Mouse (Mus musculus) lung, adult 18-20 months (tissue): ENCODE data around the gene Gm20388.

ENCODE experiments used
- DNase-seq, 2 experiments: peaks; one replicate each; pipeline ENCODE4 v3.0.0; 2022; ENCODE audit warnings: mixed read lengths in 2 of 2

Gm20388 gene

GRCm38 (mm10) chr8:120376847-120377802 is 466.5 kb downstream of the Gm20388 start:
- no peak for DNase-seq

GRCm38 (mm10) chr8:120377803-120378189 is 467.2 kb downstream of the Gm20388 start:
- no peak for DNase-seq

- peak; percentile 84 to 90 for DNase-seq
Measured at GRCm38 (mm10) chr8:120378306-120378705, 467.7 kb downstream of the Gm20388 start.

- DNase-seq, result no peak
Measured at GRCm38 (mm10) chr8:120379015-120379414, 468.4 kb downstream of the Gm20388 start.

- no peak for DNase-seq
Measured at GRCm38 (mm10) chr8:120381865-120382264, 471.2 kb downstream of the Gm20388 start.

- peak; percentile 81 to 84 for DNase-seq
Measured at GRCm38 (mm10) chr8:120382436-120383203, 472.0 kb downstream of the Gm20388 start.

- DNase-seq, result no peak
Measured at GRCm38 (mm10) chr8:120383204-120383560, 472.5 kb downstream of the Gm20388 start.

GRCm38 (mm10) chr8:120383713-120384112 is 473.1 kb downstream of the Gm20388 start:
- no peak for DNase-seq

- no peak for DNase-seq
Measured at GRCm38 (mm10) chr8:120384745-120385144, 474.1 kb downstream of the Gm20388 start.

- DNase-seq, result no peak
Measured at GRCm38 (mm10) chr8:120388246-120388645, 477.6 kb downstream of the Gm20388 start.

GRCm38 (mm10) chr8:120390598-120390997 is 480.0 kb downstream of the Gm20388 start:
- DNase-seq, result no peak

GRCm38 (mm10) chr8:120391856-120392255 is 481.2 kb downstream of the Gm20388 start:
- no peak for DNase-seq

- DNase-seq, result no peak
Measured at GRCm38 (mm10) chr8:120393085-120393484, 482.4 kb downstream of the Gm20388 start.

- no peak for DNase-seq
Measured at GRCm38 (mm10) chr8:120393871-120394275, 483.2 kb downstream of the Gm20388 start.

GRCm38 (mm10) chr8:120395892-120396291 is 485.3 kb downstream of the Gm20388 start:
- no peak for DNase-seq

GRCm38 (mm10) chr8:120396756-120397155 is 486.1 kb downstream of the Gm20388 start:
- DNase-seq, result peak in 1 of 2 experiments; percentile 64

GRCm38 (mm10) chr8:120397444-120398411 is 487.1 kb downstream of the Gm20388 start:
- DNase-seq, result peak; percentile 68 to 84

- DNase-seq, result peak in 1 of 2 experiments; percentile 51
Measured at GRCm38 (mm10) chr8:120399212-120399934, 488.7 kb downstream of the Gm20388 start.

GRCm38 (mm10) chr8:120401216-120401615 is 490.6 kb downstream of the Gm20388 start:
- no peak for DNase-seq

- DNase-seq, result no peak
Measured at GRCm38 (mm10) chr8:120401712-120402111, 491.1 kb downstream of the Gm20388 start.

- DNase-seq, result no peak
Measured at GRCm38 (mm10) chr8:120403606-120404269, 493.1 kb downstream of the Gm20388 start.
